Comparison of ENCODE assay signal across 31 mouse cellular contexts in genomic region chr10:42383708-42384107, GRCm38 (mm10).
DNase-seq lines count a peak whose midpoint lies in the region; ATAC-seq and TF ChIP-seq lines count a peak whose summit lies in the region.
"Had no signal": no experiment of that assay in that cellular context is flagged by ENCODE, and none has a peak within 500 bp of the region (broad histone marks: within the 10 kb centered on the region; RNA-seq: fewer than 3 reads in every experiment).

No protein-coding gene starts in this region.

- TF ChIP-seq EP300 in lung, postnatal 0 days (IDR thresholded peaks at IDR 0.05) = no peak
- no peak for TF ChIP-seq EP300 in liver, postnatal 0 days (IDR thresholded peaks at IDR 0.05; ENCODE audit: low read depth)

- peaks cover 16% of the 10 kb centered on the region for H3K4me1 ChIP-seq in forebrain, embryonic 14.5 days (ENCODE audit: control insufficient read depth, insufficient read depth, low read length)
- peaks cover 33% of the 10 kb centered on the region for H3K4me1 ChIP-seq in forebrain, embryonic 10.5 days
- H3K4me1 ChIP-seq in midbrain, embryonic 10.5 days = peaks cover 26% of the 10 kb centered on the region
- H3K4me1 ChIP-seq in midbrain, postnatal 0 days (ENCODE audit: insufficient read depth, low read length) = no peaks in the 10 kb centered on the region
- H3K4me1 ChIP-seq in midbrain, embryonic 15.5 days = peaks cover 10% of the 10 kb centered on the region; the same call in 1 of the 2 replicates
- no peaks in the 10 kb centered on the region for H3K4me1 ChIP-seq in lung, postnatal 0 days (ENCODE audit: insufficient read depth, low read depth, low read length)
- H3K4me1 ChIP-seq in liver, postnatal 0 days (ENCODE audit: insufficient read depth) = no peaks in the 10 kb centered on the region
- H3K4me1 ChIP-seq: embryonic facial prominence, embryonic 13.5 days; limb, embryonic 13.5 days; megakaryocyte, embryonic 14.5 days; neural tube, embryonic 15.5 days had no signal

- H3K4me3 ChIP-seq in forebrain, embryonic 14.5 days (ENCODE audit: low read depth, low read length) = no peak overlapping the region
- H3K4me3 ChIP-seq in forebrain, embryonic 10.5 days = no peak overlapping the region
- H3K4me3 ChIP-seq in midbrain, embryonic 10.5 days = no peak overlapping the region
- H3K4me3 ChIP-seq in midbrain, postnatal 0 days (ENCODE audit: low read depth, low read length) = no peak overlapping the region
- no peak overlapping the region for H3K4me3 ChIP-seq in midbrain, embryonic 15.5 days
- no peak overlapping the region for H3K4me3 ChIP-seq in lung, postnatal 0 days (ENCODE audit: low read depth, low read length)
- no peak overlapping the region for H3K4me3 ChIP-seq in liver, postnatal 0 days (ENCODE audit: low read depth, low read length)
- H3K4me3 ChIP-seq: embryonic facial prominence, embryonic 13.5 days; hindbrain, embryonic 13.5 days; left cerebral cortex, adult 2 months; limb, embryonic 13.5 days; megakaryocyte, embryonic 14.5 days; neural tube, embryonic 15.5 days had no signal

- TF ChIP-seq CTCF in midbrain, postnatal 0 days (IDR thresholded peaks at IDR 0.05) = no peak
- no peak for TF ChIP-seq CTCF in lung, postnatal 0 days (IDR thresholded peaks at IDR 0.05)
- TF ChIP-seq CTCF in liver, postnatal 0 days (IDR thresholded peaks at IDR 0.05; ENCODE audit: low read depth) = no peak

- ATAC-seq in forebrain, embryonic 14.5 days = peak; percentile 44; the same call in 1 of the 2 replicates
- ATAC-seq in midbrain, postnatal 0 days (ENCODE audit: low FRiP score) = no peak
- 0 out of 2 replicates have a peak, but pooled peaks have one; percentile 42 for ATAC-seq in midbrain, embryonic 15.5 days (replicated peaks)
- no peak for ATAC-seq in lung, postnatal 0 days
- ATAC-seq in liver, postnatal 0 days = no peak
- ATAC-seq: intestine, embryonic 16.5 days had no signal

- no peaks in the 10 kb centered on the region for H3K36me3 ChIP-seq in forebrain, embryonic 14.5 days (ENCODE audit: control insufficient read depth, insufficient read depth, low read length)
- H3K36me3 ChIP-seq in forebrain, embryonic 10.5 days (replicated peaks) = no peaks in the 10 kb centered on the region
- no peaks in the 10 kb centered on the region for H3K36me3 ChIP-seq in midbrain, embryonic 10.5 days
- H3K36me3 ChIP-seq in midbrain, postnatal 0 days (ENCODE audit: insufficient read depth, low read length) = no peaks in the 10 kb centered on the region
- H3K36me3 ChIP-seq in midbrain, embryonic 15.5 days (replicated peaks) = no peaks in the 10 kb centered on the region
- no peaks in the 10 kb centered on the region for H3K36me3 ChIP-seq in lung, postnatal 0 days (ENCODE audit: insufficient read depth, low read length)
- no peaks in the 10 kb centered on the region for H3K36me3 ChIP-seq in liver, postnatal 0 days (replicated peaks; ENCODE audit: insufficient read depth, low read length)
- H3K36me3 ChIP-seq: embryonic facial prominence, embryonic 13.5 days; hindbrain, embryonic 13.5 days; limb, embryonic 13.5 days; neural tube, embryonic 15.5 days had no signal

- no peak overlapping the region for H3K27ac ChIP-seq in forebrain, embryonic 14.5 days (ENCODE audit: low read depth, low read length)
- H3K27ac ChIP-seq in forebrain, embryonic 10.5 days = no peak overlapping the region
- no peak overlapping the region for H3K27ac ChIP-seq in midbrain, embryonic 10.5 days (replicated peaks)
- H3K27ac ChIP-seq in midbrain, postnatal 0 days (ENCODE audit: low read depth, low read length) = no peak overlapping the region
- H3K27ac ChIP-seq in midbrain, embryonic 15.5 days = no peak overlapping the region
- no peak overlapping the region for H3K27ac ChIP-seq in lung, postnatal 0 days (ENCODE audit: low read length)
- H3K27ac ChIP-seq in liver, postnatal 0 days (ENCODE audit: low read depth) = no peak overlapping the region
- H3K27ac ChIP-seq: embryonic facial prominence, embryonic 13.5 days; hindbrain, embryonic 13.5 days; kidney, postnatal 0 days; left cerebral cortex, adult 2 months; limb, embryonic 13.5 days; neural tube, embryonic 15.5 days; stomach, postnatal 0 days had no signal

- no peaks in the 10 kb centered on the region for H3K27me3 ChIP-seq in forebrain, embryonic 14.5 days (replicated peaks; ENCODE audit: control insufficient read depth, insufficient read depth, low read length)
- H3K27me3 ChIP-seq in forebrain, embryonic 10.5 days (ENCODE audit: poor library complexity, severe bottlenecking) = peaks cover 38% of the 10 kb centered on the region
- no peaks in the 10 kb centered on the region for H3K27me3 ChIP-seq in midbrain, embryonic 10.5 days (ENCODE audit: low read depth, poor library complexity, severe bottlenecking)
- H3K27me3 ChIP-seq in midbrain, postnatal 0 days (ENCODE audit: insufficient read depth, low read length) = no peaks in the 10 kb centered on the region
- H3K27me3 ChIP-seq in midbrain, embryonic 15.5 days (replicated peaks) = no peaks in the 10 kb centered on the region
- no peaks in the 10 kb centered on the region for H3K27me3 ChIP-seq in lung, postnatal 0 days (replicated peaks; ENCODE audit: insufficient read depth, low read length)
- H3K27me3 ChIP-seq in liver, postnatal 0 days (ENCODE audit: insufficient read depth, low read length) = no peaks in the 10 kb centered on the region
- H3K27me3 ChIP-seq: embryonic facial prominence, embryonic 13.5 days; hindbrain, embryonic 13.5 days; limb, embryonic 13.5 days; megakaryocyte, embryonic 14.5 days; neural tube, embryonic 15.5 days had no signal

- H3K9ac ChIP-seq in forebrain, embryonic 14.5 days (ENCODE audit: low read length) = no peak overlapping the region
- no peak overlapping the region for H3K9ac ChIP-seq in midbrain, postnatal 0 days (replicated peaks; ENCODE audit: low read length, poor library complexity, severe bottlenecking)
- no peak overlapping the region for H3K9ac ChIP-seq in midbrain, embryonic 15.5 days
- H3K9ac ChIP-seq in lung, postnatal 0 days (replicated peaks; ENCODE audit: low read depth) = no peak overlapping the region
- H3K9ac ChIP-seq in liver, postnatal 0 days (replicated peaks) = no peak overlapping the region
- H3K9ac ChIP-seq: embryonic facial prominence, embryonic 13.5 days; hindbrain, embryonic 13.5 days; limb, embryonic 13.5 days; neural tube, embryonic 15.5 days had no signal

- peak; percentile 48 for DNase-seq in forebrain, embryonic 14.5 days (ENCODE audit: low spot score)
- no peak for DNase-seq in forebrain, embryonic 10.5 days (ENCODE audit: extremely low spot score, low spot score)
- peak; percentile 10 for DNase-seq in midbrain, embryonic 10.5 days (ENCODE audit: low spot score)
- no peak for DNase-seq in midbrain, postnatal 0 days (ENCODE audit: low spot score)
- no peak for DNase-seq in lung, postnatal 0 days (ENCODE audit: low spot score)
- no peak for DNase-seq in liver, postnatal 0 days
- DNase-seq: adrenal gland, postnatal 25 days; B cell, adult 2 months; cerebellum, adult 2 months; cerebellum, postnatal 25 days; embryo, embryonic 11 days; gastrocnemius, postnatal 10 days; heart, postnatal 4 days; kidney, adult 8-10 months; lung, postnatal 4 days; right cerebral cortex, adult 18-20 months; spleen, adult 18-20 months; thymus, adult 18-20 months; thymus, postnatal 25 days had no signal

- H3K9me3 ChIP-seq in forebrain, embryonic 14.5 days (replicated peaks; ENCODE audit: control insufficient read depth, low read length) = no peaks in the 10 kb centered on the region
- H3K9me3 ChIP-seq in forebrain, embryonic 10.5 days = no peaks in the 10 kb centered on the region
- no peaks in the 10 kb centered on the region for H3K9me3 ChIP-seq in midbrain, embryonic 10.5 days (replicated peaks)
- no peaks in the 10 kb centered on the region for H3K9me3 ChIP-seq in midbrain, postnatal 0 days (ENCODE audit: low read length)
- no peaks in the 10 kb centered on the region for H3K9me3 ChIP-seq in midbrain, embryonic 15.5 days
- H3K9me3 ChIP-seq in lung, postnatal 0 days (ENCODE audit: low read length) = no peaks in the 10 kb centered on the region
- H3K9me3 ChIP-seq in liver, postnatal 0 days (ENCODE audit: low read length) = no peaks in the 10 kb centered on the region
- H3K9me3 ChIP-seq: embryonic facial prominence, embryonic 13.5 days; hindbrain, embryonic 13.5 days; limb, embryonic 13.5 days; megakaryocyte, embryonic 14.5 days; neural tube, embryonic 15.5 days had no signal

- H3K4me2 ChIP-seq in forebrain, embryonic 14.5 days (ENCODE audit: low read length) = no peak overlapping the region
- no peak overlapping the region for H3K4me2 ChIP-seq in midbrain, postnatal 0 days (ENCODE audit: low read depth, low read length, poor library complexity, severe bottlenecking)
- no peak overlapping the region for H3K4me2 ChIP-seq in midbrain, embryonic 15.5 days
- H3K4me2 ChIP-seq in lung, postnatal 0 days (replicated peaks; ENCODE audit: low read depth, low read length) = no peak overlapping the region
- no peak overlapping the region for H3K4me2 ChIP-seq in liver, postnatal 0 days (ENCODE audit: low read depth, low read length)
- H3K4me2 ChIP-seq: embryonic facial prominence, embryonic 13.5 days; heart, embryonic 11.5 days; hindbrain, embryonic 13.5 days; limb, embryonic 13.5 days; liver, embryonic 11.5 days; neural tube, embryonic 15.5 days had no signal

- 23% methylated on average over 6 of the region's 6 CpGs for WGBS in forebrain, embryonic 14.5 days
- WGBS in forebrain, embryonic 10.5 days = 71% methylated on average over 6 of the region's 6 CpGs
- 66% methylated on average over 6 of the region's 6 CpGs for WGBS in midbrain, embryonic 10.5 days
- WGBS in midbrain, postnatal 0 days = 27% methylated on average over 6 of the region's 6 CpGs
- WGBS in midbrain, embryonic 15.5 days = 33% methylated on average over 6 of the region's 6 CpGs
- 55% methylated on average over 6 of the region's 6 CpGs for WGBS in lung, postnatal 0 days
- 83% methylated on average over 6 of the region's 6 CpGs for WGBS in liver, postnatal 0 days (ENCODE audit: insufficient replicate concordance)

Comparison
In these comparisons a context has a peak if more than half of its experiments do, and no peak if none do; other contexts are left out.
1. ATAC-seq: peak in forebrain, embryonic 14.5 days (single experiment) and midbrain, embryonic 15.5 days (single experiment); none in midbrain, postnatal 0 days (single experiment), lung, postnatal 0 days (single experiment) and liver, postnatal 0 days (single experiment).
2. DNase-seq: peak in forebrain, embryonic 14.5 days (single experiment) and midbrain, embryonic 10.5 days (single experiment); none in forebrain, embryonic 10.5 days (single experiment), midbrain, postnatal 0 days (single experiment), lung, postnatal 0 days (single experiment) and liver, postnatal 0 days (single experiment).